Mouse (Mus musculus) liver, embryonic 14.5 days (tissue): ENCODE data around the gene Hoxa6. TPM values are rescaled to one million over a fixed set of nuclear protein-coding genes. Genes with fewer than 3 reads are reported as not detected.

Experiments used
- ATAC-seq: fragments of 200-750 bp; cut with Nextera tagmentation; 2 replicates; pipeline ENCODE4 v1.8.0; 2017; ENCODE audit warnings: moderate number of reproducible peaks, mild to moderate bottlenecking, moderate library complexity; ENCODE audit not compliant: insufficient read depth
- DNase-seq, 3 experiments: peaks; one replicate each; pipeline ENCODE4 v3.0.0-alpha.2; 2012 to 2013; ENCODE audit warnings: low read depth in 3 of 3, low spot score in 3 of 3
- H3K27ac ChIP-seq: fragments of 300-500 bp; sonication (generic); 2 replicates; pipeline ENCODE4 v1.5.1; 2014; ENCODE audit warnings: moderate library complexity, mild to moderate bottlenecking, control low read depth, inconsistent platforms
- H3K27me3 ChIP-seq: fragments of 300-500 bp; sonication (generic); 2 replicates; pipeline ENCODE4 v1.6.1; 2014; ENCODE audit warnings: mild to moderate bottlenecking, low read length, moderate library complexity; ENCODE audit not compliant: control insufficient read depth, insufficient read depth
- H3K36me3 ChIP-seq: fragments of 300-500 bp; sonication (generic); replicated peaks from 2 replicates; pipeline ENCODE4 v1.6.1; 2014; ENCODE audit warnings: low read depth; ENCODE audit not compliant: control insufficient read depth, insufficient read depth
- H3K4me1 ChIP-seq, 2 experiments: fragments of 200-500 bp in 1 of 2; fragments of 300-500 bp in 1 of 2; sonication (generic) in 1 of 2; replicated peaks; 2 replicates each; pipeline ENCODE4 v1.6.1; 2012 to 2014; ENCODE audit warnings: antibody characterized with exemption in 1 of 2, inconsistent platforms in 1 of 2, low read length in 1 of 2; ENCODE audit not compliant: control insufficient read depth in 2 of 2, insufficient read depth in 2 of 2
- H3K4me2 ChIP-seq: fragments of 300-500 bp; sonication (generic); 2 replicates; pipeline ENCODE4 v1.6.1; 2014; ENCODE audit warnings: low read depth, mild to moderate bottlenecking, control low read depth, moderate library complexity
- H3K4me3 ChIP-seq, 2 experiments: fragments of 200-500 bp in 1 of 2; fragments of 300-500 bp in 1 of 2; sonication (generic) in 1 of 2; 2 replicates each; pipeline ENCODE4 v1.5.1; 2012 to 2014; ENCODE audit warnings: low read depth in 2 of 2, low read length in 2 of 2, mild to moderate bottlenecking in 2 of 2, control low read depth in 1 of 2, inconsistent platforms in 1 of 2, moderate library complexity in 1 of 2; ENCODE audit not compliant: insufficient read depth in 1 of 2
- H3K9ac ChIP-seq: fragments of 300-500 bp; sonication (generic); replicated peaks from 2 replicates; pipeline ENCODE4 v1.6.1; 2014; ENCODE audit warnings: mild to moderate bottlenecking, control low read depth, moderate library complexity
- H3K9me3 ChIP-seq: fragments of 300-500 bp; sonication (generic); 2 replicates; pipeline ENCODE4 v1.6.1; 2016; ENCODE audit warnings: low read length, mixed read lengths; ENCODE audit not compliant: control insufficient read depth
- CTCF ChIP-seq: IDR thresholded peaks from 2 replicates; pipeline ENCODE4 v1.5.1; 2016; ENCODE audit warnings: antibody characterized with exemption, low read depth, control low read depth
- EP300 ChIP-seq: IDR thresholded peaks from 2 replicates; pipeline ENCODE4 v1.6.1; 2016; ENCODE audit warnings: antibody characterized with exemption, low read depth
- WGBS: fragments of 180-500 bp; shearing (Covaris S2); extraction: QIAGEN DNeasy Blood & Tissue Kit; methylation state at CpG from one replicate; pipeline ENCODE4 v1.1.7; 2014; ENCODE audit not compliant: insufficient replicate concordance; 5-methylcytosine and 5-hydroxymethylcytosine counted together
- polyA plus RNA-seq, 2 experiments: library from polyadenylated mRNA; depleted of rRNA in 1 of 2; stranded (reverse) in 1 of 2; unstranded in 1 of 2; fragments of >200 nt; fragmentation: Nextera tagmentation in 1 of 2; extraction: Ambion mirVana in 1 of 2; gene quantifications; 2 replicates each; pipeline versions ENCODE4 v1.2.1 to v1.2.3; 2012 to 2014

Gene Hoxa6
- polyA plus RNA-seq, 2 experiments, result not detected

- no peak overlapping the region for H3K4me3 ChIP-seq
- no peaks in the 10 kb centered on the region for H3K36me3 ChIP-seq
- H3K27me3 ChIP-seq, result peaks cover 92% of the 10 kb centered on the region
- no peak for ATAC-seq
- WGBS, result 2% methylated on average over 24 of the region's 24 CpGs
- no peak overlapping the region for H3K9ac ChIP-seq
- no peak for DNase-seq
- H3K27ac ChIP-seq, result no peak overlapping the region
- no peaks in the 10 kb centered on the region for H3K4me1 ChIP-seq
- no peaks in the 10 kb centered on the region for H3K9me3 ChIP-seq
- no peak for TF ChIP-seq CTCF
- TF ChIP-seq EP300, result no peak
- no peak overlapping the region for H3K4me2 ChIP-seq
Observed at GRCm38 (mm10) chr6:52252016-52252774, 43.7 kb upstream of the Hoxa6 start.

DNA sequence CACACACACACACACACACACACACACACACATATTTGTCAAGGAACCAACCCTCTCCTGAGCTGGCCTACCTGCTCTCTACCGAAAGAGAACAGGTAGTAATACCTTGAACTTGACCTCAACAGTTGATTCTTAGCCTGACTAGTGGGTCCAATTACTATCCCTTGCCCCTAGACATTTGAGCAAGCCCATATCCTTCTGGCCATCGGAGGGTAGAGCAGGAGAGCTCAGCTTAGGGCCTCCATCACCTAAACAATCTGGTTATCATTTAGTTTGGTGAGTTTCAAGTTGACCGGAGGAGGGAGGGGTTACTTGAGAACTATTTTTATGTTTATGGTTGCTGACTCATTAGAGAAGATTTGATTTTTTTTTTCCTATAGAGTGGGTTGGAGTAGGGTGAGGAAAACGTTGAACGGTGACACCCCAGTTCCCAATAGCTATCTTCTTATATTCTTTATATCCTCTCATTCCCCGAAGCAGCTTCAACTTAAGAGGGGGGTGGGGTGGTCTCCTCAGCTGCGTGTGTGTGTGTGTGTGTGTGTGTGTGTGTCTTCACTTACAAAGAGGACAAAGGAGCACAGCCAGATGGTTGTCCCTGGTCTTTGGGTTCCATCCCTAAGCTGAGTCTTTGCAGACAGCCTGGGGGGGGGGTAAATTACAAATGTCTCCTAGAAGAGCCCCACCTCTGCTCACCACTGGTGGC, 42.8 kb upstream of the Hoxa6 start:
- no peak overlapping the region for H3K9ac ChIP-seq
- H3K27ac ChIP-seq, result no peak overlapping the region
- no peak overlapping the region for H3K4me2 ChIP-seq
- DNase-seq (no peak), ATAC-seq (no peak)
- no peak for TF ChIP-seq CTCF
- TF ChIP-seq EP300, result no peak
- H3K9me3 ChIP-seq, result no peaks in the 10 kb centered on the region
- 7% methylated on average over 7 of the region's 7 CpGs for WGBS
- no peaks in the 10 kb centered on the region for H3K36me3 ChIP-seq
- H3K4me3 ChIP-seq, result no peak overlapping the region
- peaks cover 93% of the 10 kb centered on the region for H3K27me3 ChIP-seq
- no peaks in the 10 kb centered on the region for H3K4me1 ChIP-seq

DNA sequence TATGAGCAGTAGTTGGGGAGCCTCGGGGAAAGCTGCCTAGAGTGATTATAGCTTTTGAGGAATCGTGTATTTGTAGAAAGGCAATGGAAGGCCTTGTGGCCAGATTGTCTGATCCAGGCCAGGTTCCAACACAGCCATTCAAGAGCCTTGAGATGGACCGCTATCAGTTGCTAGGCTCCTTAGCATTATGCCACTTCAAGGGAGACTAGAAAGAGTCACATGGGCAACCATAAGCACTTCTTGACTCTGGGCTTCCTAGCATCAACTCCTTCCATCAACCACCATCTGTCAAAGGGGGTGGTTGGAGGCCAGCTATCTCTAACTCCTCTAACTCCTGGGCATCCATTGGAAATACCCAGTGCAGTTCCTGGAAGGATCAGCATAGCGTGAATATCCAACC, 41.3 kb upstream of the Hoxa6 start:
- ATAC-seq (no peak), DNase-seq (no peak)
- H3K4me2 ChIP-seq, result no peak overlapping the region

GRCm38 (mm10) chr6:52249415-52249738, 40.9 kb upstream of the Hoxa6 start:
- H3K27me3 ChIP-seq, result peaks cover 98% of the 10 kb centered on the region
- DNase-seq (no peak), ATAC-seq (no peak)
- no peak overlapping the region for H3K27ac ChIP-seq
- no peaks in the 10 kb centered on the region for H3K36me3 ChIP-seq
- no peak overlapping the region for H3K9ac ChIP-seq
- no peaks in the 10 kb centered on the region for H3K4me1 ChIP-seq
- no peak overlapping the region for H3K4me2 ChIP-seq
- no peaks in the 10 kb centered on the region for H3K9me3 ChIP-seq
- WGBS, result under 1% methylated on average over 16 of the region's 16 CpGs
- no peak overlapping the region for H3K4me3 ChIP-seq
- TF ChIP-seq EP300, result no peak
- TF ChIP-seq CTCF, result no peak

More for the DNA sequence above, 41.3 kb upstream of the Hoxa6 start:
- Histone ChIP-seq H3K9ac (no peak overlapping the region), H3K27me3 (peaks cover 95% of the 10 kb centered on the region), H3K4me3 (no peak overlapping the region), H3K9me3 (no peaks in the 10 kb centered on the region), H3K4me1 (no peaks in the 10 kb centered on the region), H3K27ac (no peak overlapping the region), H3K36me3 (no peaks in the 10 kb centered on the region)
- TF ChIP-seq CTCF, result no peak
- TF ChIP-seq EP300, result no peak
- WGBS, result 0% methylated on average over 4 of the region's 4 CpGs

DNA sequence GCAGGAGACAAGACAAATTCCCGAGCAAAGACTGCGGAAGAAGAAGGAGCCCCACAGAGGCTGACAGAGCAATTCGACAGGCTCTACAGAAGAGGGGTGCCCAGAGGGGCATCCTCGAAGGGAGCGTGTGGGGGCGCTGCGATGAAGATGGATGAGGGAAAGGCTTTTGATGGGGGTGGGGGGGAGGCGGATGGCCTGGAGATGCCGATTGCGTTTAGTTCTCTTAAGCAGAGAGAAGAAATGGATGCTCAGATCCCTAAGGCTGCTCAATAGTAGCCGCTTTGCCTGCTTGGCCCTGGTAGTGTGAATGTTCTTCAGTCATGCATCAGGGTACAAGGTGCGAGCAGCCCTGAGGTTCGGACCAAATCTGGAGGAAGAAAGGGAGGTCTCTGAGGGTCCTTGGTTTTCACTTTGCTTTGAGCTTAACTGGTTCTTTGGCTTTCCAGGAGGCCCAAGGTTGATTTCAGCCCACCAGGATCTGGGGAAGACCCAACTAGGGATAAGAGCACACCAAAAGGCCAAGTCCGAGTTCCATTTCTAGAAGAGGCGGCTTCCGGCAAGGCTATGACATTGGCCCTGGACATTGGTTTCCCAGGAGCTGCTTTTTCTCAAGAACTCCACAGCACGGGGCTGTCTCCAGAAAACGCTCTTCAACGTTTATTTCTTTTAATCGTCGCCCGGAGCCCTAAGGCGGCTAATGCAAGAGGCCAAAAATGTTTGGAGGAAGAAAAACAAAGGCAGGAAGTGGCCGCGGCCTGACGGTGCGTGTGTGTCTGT, 40.3 kb upstream of the Hoxa6 start:
- H3K27me3 ChIP-seq, result peaks cover 98% of the 10 kb centered on the region
- DNase-seq, result no peak
- no peak overlapping the region for H3K27ac ChIP-seq
- no peaks in the 10 kb centered on the region for H3K9me3 ChIP-seq
- no peak overlapping the region for H3K4me2 ChIP-seq
- TF ChIP-seq CTCF, result no peak
- TF ChIP-seq EP300, result no peak
- no peaks in the 10 kb centered on the region for H3K36me3 ChIP-seq
- no peak overlapping the region for H3K4me3 ChIP-seq
- H3K4me1 ChIP-seq, result no peaks in the 10 kb centered on the region
- 1% methylated on average over 27 of the region's 27 CpGs for WGBS
- no peak overlapping the region for H3K9ac ChIP-seq
- no peak for ATAC-seq
